Mouse (Mus musculus): ENCODE results near the gene Fam189a1. TPM values are rescaled to one million over a fixed set of nuclear protein-coding genes. Genes with fewer than 3 reads are reported as not detected.
A peak's percentile ranks its signal among the peaks of the same experiment; 100 is the strongest.

Gene Fam189a1
- polyA plus RNA-seq, 1 experiment from 2014 or later: 2.8 TPM

- H3K9me3 ChIP-seq: no peaks in the 10 kb centered on the region
- H3K27me3 ChIP-seq: no peaks in the 10 kb centered on the region
- no peak overlapping the region for H3K9ac ChIP-seq
- H3K4me2 ChIP-seq: no peak overlapping the region
- no peak overlapping the region for H3K4me3 ChIP-seq (replicated peaks)
- no peaks in the 10 kb centered on the region for H3K36me3 ChIP-seq (replicated peaks)
- no peak overlapping the region for H3K27ac ChIP-seq
- ATAC-seq (ENCODE audit: low FRiP score): peak; percentile 27; the same call in 1 of the 2 replicates
- peaks cover 11% of the 10 kb centered on the region for H3K4me1 ChIP-seq
- 77% methylated on average over 7 of the region's 7 CpGs for WGBS
Measured at GRCm38 (mm10) chr7:65060163-65060799, 96.1 kb downstream of the Fam189a1 start.

GRCm38 (mm10) chr7:65056864-65057263, 99.5 kb downstream of the Fam189a1 start:
- Histone ChIP-seq H3K36me3 (replicated peaks) (no peaks in the 10 kb centered on the region), H3K4me2 (no peak overlapping the region), H3K9me3 (no peaks in the 10 kb centered on the region), H3K4me3 (replicated peaks) (no peak overlapping the region), H3K27me3 (no peaks in the 10 kb centered on the region), H3K27ac (no peak overlapping the region), H3K9ac (no peak overlapping the region), H3K4me1 (no peaks in the 10 kb centered on the region)
- ATAC-seq (ENCODE audit: low FRiP score): no peak
- WGBS: 71% methylated on average over 6 of the region's 6 CpGs

- WGBS: 81% methylated on average over 1 of the region's 1 CpGs
- no peaks in the 10 kb centered on the region for H3K9me3 ChIP-seq
- H3K9ac ChIP-seq: no peak overlapping the region
- no peaks in the 10 kb centered on the region for H3K36me3 ChIP-seq (replicated peaks)
- no peak overlapping the region for H3K4me3 ChIP-seq (replicated peaks)
- no peak overlapping the region for H3K27ac ChIP-seq
- H3K4me2 ChIP-seq: no peak overlapping the region
- H3K4me1 ChIP-seq: peaks cover 2% of the 10 kb centered on the region
- no peak for ATAC-seq (ENCODE audit: low FRiP score)
- H3K27me3 ChIP-seq: no peaks in the 10 kb centered on the region
Measured at GRCm38 (mm10) chr7:65051986-65052385, 104.4 kb downstream of the Fam189a1 start.

GRCm38 (mm10) chr7:65049236-65049954, 107.0 kb downstream of the Fam189a1 start:
- no peak overlapping the region for H3K4me3 ChIP-seq (replicated peaks)
- no peak overlapping the region for H3K27ac ChIP-seq
- H3K36me3 ChIP-seq (replicated peaks): no peaks in the 10 kb centered on the region
- no peak overlapping the region for H3K9ac ChIP-seq
- H3K9me3 ChIP-seq: no peaks in the 10 kb centered on the region
- H3K4me1 ChIP-seq: peaks cover 16% of the 10 kb centered on the region
- no peak for ATAC-seq (ENCODE audit: low FRiP score)
- 85% methylated on average over 18 of the region's 18 CpGs for WGBS
- H3K27me3 ChIP-seq: no peaks in the 10 kb centered on the region
- no peak overlapping the region for H3K4me2 ChIP-seq

GRCm38 (mm10) chr7:65047700-65048099, 108.7 kb downstream of the Fam189a1 start:
- Histone ChIP-seq H3K9me3 (no peaks in the 10 kb centered on the region), H3K4me2 (no peak overlapping the region), H3K27me3 (no peaks in the 10 kb centered on the region), H3K9ac (no peak overlapping the region), H3K36me3 (replicated peaks) (no peaks in the 10 kb centered on the region), H3K4me3 (replicated peaks) (no peak overlapping the region), H3K27ac (no peak overlapping the region), H3K4me1 (peaks cover 16% of the 10 kb centered on the region)
- 82% methylated on average over 5 of the region's 5 CpGs for WGBS
- no peak for ATAC-seq (ENCODE audit: low FRiP score)

GRCm38 (mm10) chr7:65046690-65047089, 109.7 kb downstream of the Fam189a1 start:
- Histone ChIP-seq H3K27me3 (no peaks in the 10 kb centered on the region), H3K27ac (0 out of 2 replicates have a peak overlapping the region, but pooled peaks have one; percentile 8), H3K4me3 (replicated peaks) (no peak overlapping the region), H3K36me3 (replicated peaks) (no peaks in the 10 kb centered on the region), H3K4me1 (peaks cover 16% of the 10 kb centered on the region), H3K9ac (no peak overlapping the region), H3K4me2 (no peak overlapping the region), H3K9me3 (no peaks in the 10 kb centered on the region)
- ATAC-seq (ENCODE audit: low FRiP score): peak; percentile 55; the same call in 1 of the 2 replicates
- WGBS: 34% methylated on average over 4 of the region's 4 CpGs

- 73% methylated on average over 6 of the region's 6 CpGs for WGBS
- ATAC-seq (ENCODE audit: low FRiP score): no peak
- Histone ChIP-seq H3K4me1 (peaks cover 16% of the 10 kb centered on the region), H3K9me3 (no peaks in the 10 kb centered on the region), H3K36me3 (replicated peaks) (no peaks in the 10 kb centered on the region), H3K4me2 (no peak overlapping the region), H3K27ac (no peak overlapping the region), H3K9ac (no peak overlapping the region), H3K4me3 (replicated peaks) (no peak overlapping the region), H3K27me3 (no peaks in the 10 kb centered on the region)
Measured at GRCm38 (mm10) chr7:65044280-65044679, 112.1 kb downstream of the Fam189a1 start.

- Histone ChIP-seq H3K4me1 (peaks cover 5% of the 10 kb centered on the region; the same call in 1 of the 2 replicates), H3K9me3 (no peaks in the 10 kb centered on the region), H3K4me2 (no peak overlapping the region), H3K27me3 (no peaks in the 10 kb centered on the region), H3K9ac (no peak overlapping the region), H3K27ac (no peak overlapping the region), H3K36me3 (replicated peaks) (no peaks in the 10 kb centered on the region), H3K4me3 (replicated peaks) (no peak overlapping the region)
- ATAC-seq (ENCODE audit: low FRiP score): no peak
- 93% methylated on average over 7 of the region's 7 CpGs for WGBS
Measured at GRCm38 (mm10) chr7:65041106-65041505, 115.3 kb downstream of the Fam189a1 start.

- 50% methylated on average over 7 of the region's 7 CpGs for WGBS
- no peaks in the 10 kb centered on the region for H3K9me3 ChIP-seq
Measured at GRCm38 (mm10) chr7:65031741-65032140, 124.6 kb downstream of the Fam189a1 start.

GRCm38 (mm10) chr7:65031195-65031594, 125.2 kb downstream of the Fam189a1 start:
- 85% methylated on average over 6 of the region's 6 CpGs for WGBS
- Histone ChIP-seq H3K4me2 (no peak overlapping the region), H3K9me3 (no peaks in the 10 kb centered on the region), H3K4me1 (0 out of 2 replicates have a peak, but pooled peaks cover 4% of the 10 kb centered on the region), H3K9ac (no peak overlapping the region), H3K27ac (no peak overlapping the region), H3K27me3 (no peaks in the 10 kb centered on the region), H3K4me3 (replicated peaks) (no peak overlapping the region), H3K36me3 (replicated peaks) (no peaks in the 10 kb centered on the region)
- ATAC-seq (ENCODE audit: low FRiP score): no peak

More at GRCm38 (mm10) chr7:65031741-65032140, 124.6 kb downstream of the Fam189a1 start:
- ATAC-seq (ENCODE audit: low FRiP score): no peak
- no peaks in the 10 kb centered on the region for H3K36me3 ChIP-seq (replicated peaks)
- no peak overlapping the region for H3K27ac ChIP-seq
- H3K9ac ChIP-seq: no peak overlapping the region
- H3K4me3 ChIP-seq (replicated peaks): no peak overlapping the region
- no peaks in the 10 kb centered on the region for H3K27me3 ChIP-seq
- no peak overlapping the region for H3K4me2 ChIP-seq
- H3K4me1 ChIP-seq: 0 out of 2 replicates have a peak, but pooled peaks cover 4% of the 10 kb centered on the region

GRCm38 (mm10) chr7:65029985-65030384, 126.4 kb downstream of the Fam189a1 start:
- Histone ChIP-seq H3K4me2 (no peak overlapping the region), H3K27ac (no peak overlapping the region), H3K9ac (no peak overlapping the region), H3K27me3 (no peaks in the 10 kb centered on the region), H3K4me3 (replicated peaks) (no peak overlapping the region), H3K9me3 (no peaks in the 10 kb centered on the region), H3K4me1 (0 out of 2 replicates have a peak, but pooled peaks cover 4% of the 10 kb centered on the region), H3K36me3 (replicated peaks) (no peaks in the 10 kb centered on the region)
- WGBS: 91% methylated on average over 16 of the region's 16 CpGs
- no peak for ATAC-seq (ENCODE audit: low FRiP score)

- H3K4me1 ChIP-seq: peaks cover 16% of the 10 kb centered on the region
- no peak overlapping the region for H3K4me2 ChIP-seq
- H3K9ac ChIP-seq: no peak overlapping the region
- no peak overlapping the region for H3K4me3 ChIP-seq (replicated peaks)
- H3K9me3 ChIP-seq: no peaks in the 10 kb centered on the region
- peaks cover 3% of the 10 kb centered on the region; the same call in 1 of the 2 replicates for H3K27me3 ChIP-seq
- WGBS: 59% methylated on average over 2 of the region's 2 CpGs
- no peaks in the 10 kb centered on the region for H3K36me3 ChIP-seq (replicated peaks)
- ATAC-seq (ENCODE audit: low FRiP score): no peak
- H3K27ac ChIP-seq: no peak overlapping the region
Measured at GRCm38 (mm10) chr7:65021298-65021697, 135.1 kb downstream of the Fam189a1 start.
